Mouse (Mus musculus): ENCODE data around the gene Acacb. TPM values are rescaled to one million over a fixed set of nuclear protein-coding genes. Genes with fewer than 3 reads are reported as not detected.
A peak's percentile ranks its signal among the peaks of the same experiment; 100 is the strongest.

Acacb gene
- polyA plus RNA-seq, 1 experiment from 2014 or later = 2.5 TPM

DNA sequence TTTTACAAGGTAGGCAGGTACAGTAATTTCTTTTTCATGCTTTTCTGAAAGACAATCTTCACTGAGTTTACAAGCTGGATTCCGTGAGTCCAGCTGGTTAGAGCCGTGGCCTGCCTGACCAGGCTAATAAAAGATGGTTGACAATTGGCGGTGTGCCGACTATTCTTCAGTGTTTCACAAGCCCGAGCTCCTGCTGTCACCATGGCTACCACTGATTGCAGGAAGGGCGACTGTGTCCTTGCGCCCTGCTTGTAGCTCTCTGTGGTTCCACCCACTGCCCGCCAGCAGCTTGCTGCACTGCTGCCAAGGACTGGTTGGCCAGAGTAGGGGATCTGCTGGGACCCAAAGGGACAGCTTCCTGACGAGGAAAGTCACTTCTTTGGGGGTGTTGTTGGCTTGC, 7.2 kb upstream of the Acacb start:
- Histone ChIP-seq H3K4me3 (ENCODE audit: low read depth, low read length) (no peak overlapping the region), H3K4me2 (replicated peaks; ENCODE audit: low read depth, low read length) (no peak overlapping the region), H3K4me1 (ENCODE audit: control insufficient read depth, insufficient read depth, low read length) (peaks cover 20% of the 10 kb centered on the region; the same call in 1 of the 2 replicates), H3K27ac (ENCODE audit: low read length) (peak overlapping the region; percentile 75; the same call in 1 of the 2 replicates), H3K27me3 (ENCODE audit: control insufficient read depth, insufficient read depth, low read length) (no peaks in the 10 kb centered on the region), H3K9ac (replicated peaks; ENCODE audit: low read depth, low read length) (no peak overlapping the region), H3K36me3 (ENCODE audit: control insufficient read depth, insufficient read depth, low read length) (peaks cover 6% of the 10 kb centered on the region; the same call in 1 of the 2 replicates), H3K9me3 (ENCODE audit: control insufficient read depth, low read depth, low read length) (no peaks in the 10 kb centered on the region)
- peak; percentile 31; the same call in 1 of the 2 replicates for ATAC-seq (ENCODE audit: insufficient number of reproducible peaks, insufficient read depth, low FRiP score, low read depth)
- WGBS = 55% methylated on average over 9 of the region's 9 CpGs

DNA sequence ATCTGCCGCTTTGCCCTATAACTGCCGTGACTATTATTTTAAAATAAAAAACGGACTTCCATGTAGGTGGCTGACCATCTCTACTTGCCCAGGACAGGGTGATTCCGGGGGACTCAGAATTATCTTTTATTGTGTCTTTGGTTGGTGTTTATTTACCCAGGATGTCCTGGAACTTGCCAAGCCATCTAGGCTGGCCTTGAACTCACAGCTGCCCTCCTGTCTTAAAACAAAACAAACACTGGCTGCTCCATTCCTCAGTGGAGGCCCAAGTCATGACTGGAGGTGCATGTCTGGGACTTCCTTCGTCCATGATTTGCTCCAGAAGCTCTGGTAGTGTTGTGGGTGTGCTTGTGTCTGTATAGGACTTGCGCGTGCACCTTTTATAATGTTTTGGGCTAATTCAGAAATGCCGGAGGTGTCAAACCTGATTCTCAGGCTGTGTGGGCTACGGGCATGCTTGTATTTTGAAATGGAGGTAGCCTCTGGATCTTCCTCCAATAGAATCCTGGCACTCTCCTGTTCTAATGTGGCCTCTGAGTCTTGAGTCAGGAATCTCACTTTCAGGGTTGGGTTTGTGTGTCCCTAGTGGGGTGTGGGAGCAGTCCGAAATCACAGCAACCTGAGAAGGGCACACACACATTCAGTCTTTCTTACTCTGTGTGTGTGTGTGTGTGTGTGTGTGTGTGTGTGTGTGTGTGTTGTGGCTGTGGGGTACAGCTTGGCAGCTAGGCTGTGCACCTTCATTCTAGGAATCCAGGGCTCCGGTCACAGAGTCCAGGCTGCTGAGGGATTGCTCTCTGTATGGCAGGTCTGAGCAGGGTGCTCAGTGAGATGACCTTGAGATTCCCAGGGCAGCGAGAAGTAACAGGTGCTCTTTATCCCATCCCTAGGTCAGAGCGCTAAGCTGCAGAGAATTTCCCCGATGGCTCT, 973 bp downstream of the Acacb start:
- Histone ChIP-seq H3K9ac (replicated peaks; ENCODE audit: low read depth, low read length) (no peak overlapping the region), H3K27ac (ENCODE audit: low read length) (no peak overlapping the region), H3K36me3 (ENCODE audit: control insufficient read depth, insufficient read depth, low read length) (no peaks in the 10 kb centered on the region), H3K4me1 (ENCODE audit: control insufficient read depth, insufficient read depth, low read length) (peaks cover 15% of the 10 kb centered on the region; the same call in 1 of the 2 replicates), H3K4me3 (ENCODE audit: low read depth, low read length) (no peak overlapping the region), H3K9me3 (ENCODE audit: control insufficient read depth, low read depth, low read length) (0 out of 2 replicates have a peak, but pooled peaks cover 2% of the 10 kb centered on the region), H3K27me3 (ENCODE audit: control insufficient read depth, insufficient read depth, low read length) (no peaks in the 10 kb centered on the region), H3K4me2 (replicated peaks; ENCODE audit: low read depth, low read length) (no peak overlapping the region)
- WGBS = 76% methylated on average over 14 of the region's 14 CpGs
- ATAC-seq (ENCODE audit: insufficient number of reproducible peaks, insufficient read depth, low FRiP score, low read depth) = no peak

- H3K4me2 ChIP-seq (replicated peaks; ENCODE audit: low read depth, low read length) = no peak overlapping the region
- no peak overlapping the region for H3K4me3 ChIP-seq (ENCODE audit: low read depth, low read length)
- 80% methylated on average over 12 of the region's 12 CpGs for WGBS
Measured at GRCm38 (mm10) chr5:114152359-114153092, 6.2 kb downstream of the Acacb start.

DNA sequence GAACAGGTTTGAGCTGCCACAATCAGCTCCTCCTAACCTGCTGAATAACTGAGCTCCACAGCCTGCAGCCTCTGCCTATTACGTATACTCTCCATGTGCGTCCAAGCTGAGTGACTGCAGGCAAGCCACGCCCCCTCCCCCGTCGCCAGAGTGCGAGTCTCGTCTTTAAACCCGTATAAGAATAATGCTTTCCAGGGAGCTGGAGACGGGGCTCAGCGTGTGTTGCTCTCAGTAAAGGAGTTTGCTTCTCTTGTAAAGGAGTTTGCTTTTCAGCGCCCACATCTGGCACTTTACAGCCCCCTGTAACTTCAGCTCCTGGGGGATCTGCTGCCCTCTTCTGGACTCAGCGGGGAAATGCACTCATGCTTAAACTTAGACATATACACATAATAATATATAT, 7.2 kb downstream of the Acacb start:
- no peak for ATAC-seq (ENCODE audit: insufficient number of reproducible peaks, insufficient read depth, low FRiP score, low read depth)

More at GRCm38 (mm10) chr5:114152359-114153092, 6.2 kb downstream of the Acacb start:
- Histone ChIP-seq H3K36me3 (ENCODE audit: control insufficient read depth, insufficient read depth, low read length) (no peaks in the 10 kb centered on the region), H3K9me3 (ENCODE audit: control insufficient read depth, low read depth, low read length) (0 out of 2 replicates have a peak, but pooled peaks cover 2% of the 10 kb centered on the region), H3K27ac (ENCODE audit: low read length) (no peak overlapping the region), H3K27me3 (ENCODE audit: control insufficient read depth, insufficient read depth, low read length) (no peaks in the 10 kb centered on the region), H3K9ac (replicated peaks; ENCODE audit: low read depth, low read length) (no peak overlapping the region), H3K4me1 (ENCODE audit: control insufficient read depth, insufficient read depth, low read length) (no peaks in the 10 kb centered on the region)
- ATAC-seq (ENCODE audit: insufficient number of reproducible peaks, insufficient read depth, low FRiP score, low read depth) = no peak

DNA sequence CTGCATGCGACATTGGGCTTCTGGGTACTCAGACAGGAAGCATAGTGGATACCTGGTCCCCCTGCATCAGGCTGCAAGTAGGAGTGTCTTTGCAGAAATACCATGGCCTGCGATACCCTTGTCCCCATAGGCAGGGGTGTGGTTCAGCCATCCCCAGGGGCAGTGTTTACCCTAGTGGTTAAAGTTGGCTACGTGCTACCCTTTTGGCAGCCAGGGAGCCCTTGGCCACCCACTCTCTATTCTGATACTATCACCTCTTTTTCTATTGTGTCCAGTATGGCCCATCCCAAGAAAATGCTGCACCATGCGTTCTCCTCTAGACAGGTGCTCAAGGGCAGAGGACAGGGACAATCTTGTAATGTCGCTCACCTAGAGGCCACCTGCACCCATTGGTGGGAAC, 8.4 kb downstream of the Acacb start:
- Histone ChIP-seq H3K9me3 (ENCODE audit: control insufficient read depth, low read depth, low read length) (no peaks in the 10 kb centered on the region), H3K4me2 (replicated peaks; ENCODE audit: low read depth, low read length) (no peak overlapping the region), H3K27ac (ENCODE audit: low read length) (no peak overlapping the region), H3K4me3 (ENCODE audit: low read depth, low read length) (no peak overlapping the region), H3K9ac (replicated peaks; ENCODE audit: low read depth, low read length) (no peak overlapping the region), H3K36me3 (ENCODE audit: control insufficient read depth, insufficient read depth, low read length) (no peaks in the 10 kb centered on the region), H3K27me3 (ENCODE audit: control insufficient read depth, insufficient read depth, low read length) (no peaks in the 10 kb centered on the region), H3K4me1 (ENCODE audit: control insufficient read depth, insufficient read depth, low read length) (no peaks in the 10 kb centered on the region)
- WGBS = 79% methylated on average over 5 of the region's 5 CpGs
- no peak for ATAC-seq (ENCODE audit: insufficient number of reproducible peaks, insufficient read depth, low FRiP score, low read depth)

More for the DNA sequence above, 7.2 kb downstream of the Acacb start:
- 0 out of 2 replicates have a peak overlapping the region, but pooled peaks have one; percentile 20 for H3K4me2 ChIP-seq (replicated peaks; ENCODE audit: low read depth, low read length)
- H3K4me3 ChIP-seq (ENCODE audit: low read depth, low read length) = peak overlapping the region; percentile 16; the same call in 1 of the 2 replicates
- WGBS = 6% methylated on average over 12 of the region's 12 CpGs
- H3K9ac ChIP-seq (replicated peaks; ENCODE audit: low read depth, low read length) = no peak overlapping the region
- no peaks in the 10 kb centered on the region for H3K27me3 ChIP-seq (ENCODE audit: control insufficient read depth, insufficient read depth, low read length)
- no peaks in the 10 kb centered on the region for H3K4me1 ChIP-seq (ENCODE audit: control insufficient read depth, insufficient read depth, low read length)
- no peak overlapping the region for H3K27ac ChIP-seq (ENCODE audit: low read length)
- 0 out of 2 replicates have a peak, but pooled peaks cover under 1% of the 10 kb centered on the region for H3K9me3 ChIP-seq (ENCODE audit: control insufficient read depth, low read depth, low read length)
- no peaks in the 10 kb centered on the region for H3K36me3 ChIP-seq (ENCODE audit: control insufficient read depth, insufficient read depth, low read length)

DNA sequence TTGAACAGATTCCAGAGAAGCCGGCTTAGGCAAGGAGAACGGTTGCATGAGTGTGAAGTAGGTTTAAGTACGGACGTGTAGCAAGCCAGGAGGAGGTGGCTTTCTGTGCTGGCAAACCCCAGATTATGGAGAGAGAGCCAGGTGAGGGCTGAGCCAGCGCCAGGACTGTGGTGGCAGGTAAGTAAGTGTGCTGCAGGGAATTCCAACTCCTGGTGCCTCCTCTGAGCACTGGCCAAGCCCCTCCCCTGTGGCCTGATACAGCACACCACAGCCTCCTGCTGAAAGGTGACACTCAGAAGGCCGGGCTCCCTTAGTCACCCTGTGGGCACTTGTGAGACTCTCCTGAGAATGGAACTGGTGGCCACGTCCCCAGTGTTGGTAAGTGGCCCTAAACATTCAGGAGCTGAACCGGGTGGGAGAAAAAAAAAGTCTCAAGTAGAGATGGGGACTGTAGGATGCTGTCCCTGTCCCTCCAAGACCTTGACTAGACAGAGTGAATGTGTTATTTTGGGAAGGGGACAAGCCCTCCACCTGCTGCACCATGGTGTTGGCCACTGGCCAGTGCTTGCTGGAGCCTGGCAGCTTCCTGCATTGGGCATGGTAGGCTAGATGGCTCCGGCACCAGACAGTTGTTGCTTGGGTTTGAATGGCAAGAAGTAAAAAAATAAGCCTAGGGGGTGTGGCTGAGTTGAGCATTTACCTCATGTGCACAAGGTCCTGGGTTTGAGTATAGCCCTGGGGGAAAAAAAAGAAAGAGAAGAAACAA, 9.0 kb downstream of the Acacb start:
- Histone ChIP-seq H3K4me2 (replicated peaks; ENCODE audit: low read depth, low read length) (no peak overlapping the region), H3K9ac (replicated peaks; ENCODE audit: low read depth, low read length) (no peak overlapping the region), H3K36me3 (ENCODE audit: control insufficient read depth, insufficient read depth, low read length) (no peaks in the 10 kb centered on the region), H3K27ac (ENCODE audit: low read length) (no peak overlapping the region), H3K4me3 (ENCODE audit: low read depth, low read length) (no peak overlapping the region), H3K27me3 (ENCODE audit: control insufficient read depth, insufficient read depth, low read length) (no peaks in the 10 kb centered on the region), H3K9me3 (ENCODE audit: control insufficient read depth, low read depth, low read length) (no peaks in the 10 kb centered on the region), H3K4me1 (ENCODE audit: control insufficient read depth, insufficient read depth, low read length) (no peaks in the 10 kb centered on the region)
- ATAC-seq (ENCODE audit: insufficient number of reproducible peaks, insufficient read depth, low FRiP score, low read depth) = no peak
- 54% methylated on average over 9 of the region's 9 CpGs for WGBS

GRCm38 (mm10) chr5:114157236-114157635, 10.9 kb downstream of the Acacb start:
- ATAC-seq (ENCODE audit: insufficient number of reproducible peaks, insufficient read depth, low FRiP score, low read depth) = no peak
- H3K4me3 ChIP-seq (ENCODE audit: low read depth, low read length) = no peak overlapping the region
- WGBS = 56% methylated on average over 7 of the region's 7 CpGs

GRCm38 (mm10) chr5:114161424-114161823, 15.1 kb downstream of the Acacb start:
- no peak overlapping the region for H3K9ac ChIP-seq (replicated peaks; ENCODE audit: low read depth, low read length)
- no peak overlapping the region for H3K4me2 ChIP-seq (replicated peaks; ENCODE audit: low read depth, low read length)
- no peaks in the 10 kb centered on the region for H3K27me3 ChIP-seq (ENCODE audit: control insufficient read depth, insufficient read depth, low read length)
- no peaks in the 10 kb centered on the region for H3K9me3 ChIP-seq (ENCODE audit: control insufficient read depth, low read depth, low read length)
- H3K36me3 ChIP-seq (ENCODE audit: control insufficient read depth, insufficient read depth, low read length) = no peaks in the 10 kb centered on the region
- H3K4me1 ChIP-seq (ENCODE audit: control insufficient read depth, insufficient read depth, low read length) = no peaks in the 10 kb centered on the region
- no peak for ATAC-seq (ENCODE audit: insufficient number of reproducible peaks, insufficient read depth, low FRiP score, low read depth)
- no peak overlapping the region for H3K4me3 ChIP-seq (ENCODE audit: low read depth, low read length)
- H3K27ac ChIP-seq (ENCODE audit: low read length) = no peak overlapping the region
- WGBS = 76% methylated on average over 6 of the region's 6 CpGs

More at GRCm38 (mm10) chr5:114157236-114157635, 10.9 kb downstream of the Acacb start:
- Histone ChIP-seq H3K27ac (ENCODE audit: low read length) (no peak overlapping the region), H3K9me3 (ENCODE audit: control insufficient read depth, low read depth, low read length) (no peaks in the 10 kb centered on the region), H3K4me1 (ENCODE audit: control insufficient read depth, insufficient read depth, low read length) (no peaks in the 10 kb centered on the region), H3K36me3 (ENCODE audit: control insufficient read depth, insufficient read depth, low read length) (no peaks in the 10 kb centered on the region), H3K9ac (replicated peaks; ENCODE audit: low read depth, low read length) (no peak overlapping the region), H3K4me2 (replicated peaks; ENCODE audit: low read depth, low read length) (no peak overlapping the region), H3K27me3 (ENCODE audit: control insufficient read depth, insufficient read depth, low read length) (no peaks in the 10 kb centered on the region)
